Comparison of ENCODE assay signal across 8 mouse cellular contexts in genomic region chr14:84446941-84447641, GRCm38 (mm10). TPM values are rescaled to one million over a fixed set of nuclear protein-coding genes. Genes with fewer than 3 reads are reported as not detected.
DNase-seq lines count a peak whose midpoint lies in the region; ATAC-seq and TF ChIP-seq lines count a peak whose summit lies in the region.

No protein-coding gene starts in this region.

- DNase-seq in cerebellum, adult 2 months: peak; percentile 30 to 53
- no peak for DNase-seq in cerebellum, adult 11-12 months
- DNase-seq in heart, embryonic 10.5 days (ENCODE audit: low spot score): peak; percentile 79
- peak; percentile 79 for DNase-seq in kidney, adult 2 months

- peak overlapping the region; percentile 91 for H3K4me2 ChIP-seq in embryonic facial prominence, embryonic 13.5 days
- peak overlapping the region; percentile 89 for H3K4me2 ChIP-seq in limb, embryonic 13.5 days (replicated peaks)
- H3K4me2 ChIP-seq in midbrain, embryonic 12.5 days (replicated peaks): peak overlapping the region; percentile 95

- no peaks in the 10 kb centered on the region for H3K36me3 ChIP-seq in embryonic facial prominence, embryonic 13.5 days
- H3K36me3 ChIP-seq in heart, embryonic 10.5 days: no peaks in the 10 kb centered on the region
- H3K36me3 ChIP-seq in kidney, adult 2 months (ENCODE audit: control insufficient read depth, insufficient read depth, low read length): no peaks in the 10 kb centered on the region
- H3K36me3 ChIP-seq in limb, embryonic 13.5 days: no peaks in the 10 kb centered on the region
- no peaks in the 10 kb centered on the region for H3K36me3 ChIP-seq in midbrain, embryonic 12.5 days
- H3K36me3 ChIP-seq in testis, adult 2 months (ENCODE audit: control insufficient read depth, insufficient read depth, low read length): no peaks in the 10 kb centered on the region

- WGBS in cerebellum, adult 2 months: 5% methylated on average over 45 of the region's 45 CpGs
- WGBS in embryonic facial prominence, embryonic 13.5 days: 6% methylated on average over 45 of the region's 45 CpGs
- 7% methylated on average over 45 of the region's 45 CpGs for WGBS in heart, embryonic 10.5 days
- WGBS in kidney, adult 2 months: 6% methylated on average over 45 of the region's 45 CpGs
- 8% methylated on average over 45 of the region's 45 CpGs for WGBS in limb, embryonic 13.5 days
- 7% methylated on average over 45 of the region's 45 CpGs for WGBS in midbrain, embryonic 12.5 days

- no peak; the same call in 1 of the 2 replicates for ATAC-seq in embryonic facial prominence, embryonic 13.5 days (ENCODE audit: insufficient number of reproducible peaks, insufficient read depth, low FRiP score, low TSS enrichment, low read depth)
- no peak for ATAC-seq in limb, embryonic 13.5 days (ENCODE audit: low FRiP score, low read depth)
- ATAC-seq in midbrain, embryonic 12.5 days (ENCODE audit: low FRiP score, low read depth): peak; percentile 0; the same call in 1 of the 2 replicates

- H3K27me3 ChIP-seq in cerebellum, adult 2 months (ENCODE audit: control insufficient read depth, insufficient read depth, low read length): peaks cover 6% of the 10 kb centered on the region; the same call in 1 of the 2 replicates
- H3K27me3 ChIP-seq in embryonic facial prominence, embryonic 13.5 days: peaks cover 35% of the 10 kb centered on the region
- H3K27me3 ChIP-seq in heart, embryonic 10.5 days (ENCODE audit: insufficient read depth, poor library complexity, severe bottlenecking): peaks cover 33% of the 10 kb centered on the region
- H3K27me3 ChIP-seq in kidney, adult 2 months (replicated peaks; ENCODE audit: control insufficient read depth, insufficient read depth, low read length): peaks cover 1% of the 10 kb centered on the region; the same call in 1 of the 2 replicates
- H3K27me3 ChIP-seq in limb, embryonic 13.5 days: peaks cover 52% of the 10 kb centered on the region
- H3K27me3 ChIP-seq in midbrain, embryonic 12.5 days: peaks cover 29% of the 10 kb centered on the region
- no peaks in the 10 kb centered on the region for H3K27me3 ChIP-seq in testis, adult 2 months (ENCODE audit: control insufficient read depth, insufficient read depth, low read length)

- no peaks in the 10 kb centered on the region for H3K9me3 ChIP-seq in embryonic facial prominence, embryonic 13.5 days
- H3K9me3 ChIP-seq in heart, embryonic 10.5 days: no peaks in the 10 kb centered on the region
- no peaks in the 10 kb centered on the region for H3K9me3 ChIP-seq in limb, embryonic 13.5 days
- H3K9me3 ChIP-seq in midbrain, embryonic 12.5 days: no peaks in the 10 kb centered on the region

- H3K4me3 ChIP-seq in cerebellum, adult 2 months (replicated peaks; ENCODE audit: insufficient read depth, low read depth, low read length): peak overlapping the region; percentile 64
- H3K4me3 ChIP-seq in embryonic facial prominence, embryonic 13.5 days: peak overlapping the region; percentile 61
- peak overlapping the region; percentile 68 for H3K4me3 ChIP-seq in heart, embryonic 10.5 days
- peak overlapping the region; percentile 46 for H3K4me3 ChIP-seq in kidney, adult 2 months (ENCODE audit: insufficient read depth, low read depth, low read length)
- peak overlapping the region; percentile 59 for H3K4me3 ChIP-seq in limb, embryonic 13.5 days
- peak overlapping the region; percentile 61 for H3K4me3 ChIP-seq in midbrain, embryonic 12.5 days
- peak overlapping the region; percentile 40 for H3K4me3 ChIP-seq in testis, adult 2 months (ENCODE audit: control insufficient read depth, low read depth, low read length)

- peak; percentile 40; the same call in 1 of the 2 replicates for TF ChIP-seq CTCF in cerebellum, adult 2 months (IDR thresholded peaks at IDR 0.05; ENCODE audit: borderline replicate concordance, insufficient read depth, low read depth, low read length)
- TF ChIP-seq CTCF in kidney, adult 2 months (conservative IDR thresholded peaks at IDR 0.05; ENCODE audit: insufficient read depth, insufficient read length, low read depth, low read length): peak; percentile 52
- peak; percentile 37; the same call in 1 of the 2 replicates for TF ChIP-seq CTCF in testis, adult 2 months (IDR thresholded peaks at IDR 0.05; ENCODE audit: control insufficient read depth, insufficient read depth, insufficient replicate concordance, low read depth, low read length)

- H3K27ac ChIP-seq in cerebellum, adult 2 months (ENCODE audit: insufficient read depth, low read length): no peak overlapping the region
- no peak overlapping the region for H3K27ac ChIP-seq in embryonic facial prominence, embryonic 13.5 days
- no peak overlapping the region for H3K27ac ChIP-seq in heart, embryonic 10.5 days
- H3K27ac ChIP-seq in kidney, adult 2 months (ENCODE audit: insufficient read depth, low read depth, low read length): no peak overlapping the region
- H3K27ac ChIP-seq in limb, embryonic 13.5 days: no peak overlapping the region
- no peak overlapping the region for H3K27ac ChIP-seq in midbrain, embryonic 12.5 days (replicated peaks)
- no peak overlapping the region for H3K27ac ChIP-seq in testis, adult 2 months (ENCODE audit: control insufficient read depth, insufficient read depth, low read depth, low read length)

- no peak for TF ChIP-seq POLR2A in cerebellum, adult 2 months (IDR thresholded peaks at IDR 0.05; ENCODE audit: borderline replicate concordance, insufficient read depth, low read length)
- TF ChIP-seq POLR2A in kidney, adult 2 months (IDR thresholded peaks at IDR 0.05; ENCODE audit: low read depth, low read length): no peak
- TF ChIP-seq POLR2A in testis, adult 2 months (IDR thresholded peaks at IDR 0.05; ENCODE audit: control insufficient read depth, low read depth, low read length): no peak

- peak overlapping the region; percentile 72 for H3K9ac ChIP-seq in embryonic facial prominence, embryonic 13.5 days
- 0 out of 2 replicates have a peak overlapping the region, but pooled peaks have one; percentile 71 for H3K9ac ChIP-seq in limb, embryonic 13.5 days
- 0 out of 2 replicates have a peak overlapping the region, but pooled peaks have one; percentile 15 for H3K9ac ChIP-seq in midbrain, embryonic 12.5 days (replicated peaks)

- peaks cover 7% of the 10 kb centered on the region; the same call in 1 of the 2 replicates for H3K4me1 ChIP-seq in cerebellum, adult 2 months (ENCODE audit: control insufficient read depth, insufficient read depth, low read length)
- peaks cover 30% of the 10 kb centered on the region for H3K4me1 ChIP-seq in embryonic facial prominence, embryonic 13.5 days
- peaks cover 21% of the 10 kb centered on the region for H3K4me1 ChIP-seq in heart, embryonic 10.5 days
- peaks cover 4% of the 10 kb centered on the region; the same call in 1 of the 2 replicates for H3K4me1 ChIP-seq in kidney, adult 2 months (ENCODE audit: control insufficient read depth, insufficient read depth, low read length)
- peaks cover 32% of the 10 kb centered on the region for H3K4me1 ChIP-seq in limb, embryonic 13.5 days
- H3K4me1 ChIP-seq in midbrain, embryonic 12.5 days: peaks cover 26% of the 10 kb centered on the region
- peaks cover 24% of the 10 kb centered on the region for H3K4me1 ChIP-seq in testis, adult 2 months (ENCODE audit: control insufficient read depth, insufficient read depth, low read length)

RNA-seq across cellular contexts. Expression of gene Pcdh17, which starts 3.7 kb away (rescaled TPM):
- 8.3 and 9.3 TPM in 2 replicates for polyA plus RNA-seq in cerebellum, adult 2 months (2012; rRNA removed)
- 7.4 and 10.3 TPM in 2 replicates for polyA plus RNA-seq in embryonic facial prominence, embryonic 13.5 days (2015; fragmentation: Nextera tagmentation; extraction: Ambion mirVana)
- polyA plus RNA-seq in heart, embryonic 10.5 days (2016; fragmentation: Nextera tagmentation; extraction: Ambion mirVana): 1.5 and 3.4 TPM in 2 replicates
- polyA plus RNA-seq in kidney, adult 2 months (2012; rRNA removed): 5.0 and 5.2 TPM in 2 replicates
- 8.6 and 8.9 TPM in 2 replicates for polyA plus RNA-seq in limb, embryonic 13.5 days (2015; fragmentation: Nextera tagmentation; extraction: Ambion mirVana)
- 6.1 and 7.7 TPM in 2 replicates for polyA plus RNA-seq in midbrain, embryonic 12.5 days (2016; fragmentation: Nextera tagmentation; extraction: Ambion mirVana)
- polyA plus RNA-seq in testis, adult 2 months (2012; rRNA removed): 1.7 and 1.8 TPM in 2 replicates

Comparison
In these comparisons a context has a peak if more than half of its experiments do, and no peak if none do; other contexts are left out.
1. H3K9ac ChIP-seq: peak in every context shown above with its lines; median percentile 72 in embryonic facial prominence, embryonic 13.5 days; 71 in limb, embryonic 13.5 days; 15 in midbrain, embryonic 12.5 days.